Mouse (Mus musculus): ENCODE data around the gene Il20ra. TPM values are rescaled to one million over a fixed set of nuclear protein-coding genes. Genes with fewer than 3 reads are reported as not detected.

Il20ra gene
- 0.20 and 0.24 TPM in 2 replicates for polyA plus RNA-seq (2014; fragmentation: Nextera tagmentation; extraction: Ambion mirVana)

- Histone ChIP-seq H3K27me3 (replicated peaks; ENCODE audit: control insufficient read depth, insufficient read depth, low read length) (peaks cover 18% of the 10 kb centered on the region), H3K9me3 (ENCODE audit: control insufficient read depth, low read length) (no peaks in the 10 kb centered on the region), H3K9ac (ENCODE audit: low read length) (peak within 1 kb of the TSS; percentile 38), H3K4me2 (ENCODE audit: low read length) (peak within 1 kb of the TSS; percentile 94), H3K36me3 (ENCODE audit: control insufficient read depth, insufficient read depth, low read length) (no peaks in the 10 kb centered on the region), H3K27ac (ENCODE audit: low read depth) (no peak within 1 kb of the TSS), H3K4me1 (replicated peaks; ENCODE audit: control insufficient read depth, insufficient read depth, low read length) (no peaks in the 10 kb centered on the region), H3K4me3 (ENCODE audit: low read depth, low read length) (peak within 1 kb of the TSS; percentile 48)
- DNase-seq (ENCODE audit: low spot score) (peak; percentile 79), ATAC-seq (replicated peaks; ENCODE audit: low FRiP score, low TSS enrichment, low read depth) (peak; percentile 50; the same call in 1 of the 2 replicates)
- 1% methylated on average over 29 of the region's 29 CpGs for WGBS
Observed at GRCm38 (mm10) chr10:19712421-19712836, at the start of gene Il20ra. Gene Il20ra, plus strand, starts transcription at chr10:19712570.

GRCm38 (mm10) chr10:19668973-19669372 is 43.4 kb upstream of the Il20ra start:
- Histone ChIP-seq H3K27me3 (replicated peaks; ENCODE audit: control insufficient read depth, insufficient read depth, low read length) (no peaks in the 10 kb centered on the region), H3K9ac (ENCODE audit: low read length) (no peak overlapping the region), H3K4me3 (ENCODE audit: low read depth, low read length) (no peak overlapping the region), H3K4me1 (replicated peaks; ENCODE audit: control insufficient read depth, insufficient read depth, low read length) (no peaks in the 10 kb centered on the region), H3K27ac (ENCODE audit: low read depth) (no peak overlapping the region), H3K9me3 (ENCODE audit: control insufficient read depth, low read length) (no peaks in the 10 kb centered on the region), H3K4me2 (ENCODE audit: low read length) (no peak overlapping the region), H3K36me3 (ENCODE audit: control insufficient read depth, insufficient read depth, low read length) (no peaks in the 10 kb centered on the region)
- WGBS = 82% methylated on average over 5 of the region's 5 CpGs
- no peak for ATAC-seq (replicated peaks; ENCODE audit: low FRiP score, low TSS enrichment, low read depth)
- DNase-seq (ENCODE audit: low spot score) = no peak

DNA sequence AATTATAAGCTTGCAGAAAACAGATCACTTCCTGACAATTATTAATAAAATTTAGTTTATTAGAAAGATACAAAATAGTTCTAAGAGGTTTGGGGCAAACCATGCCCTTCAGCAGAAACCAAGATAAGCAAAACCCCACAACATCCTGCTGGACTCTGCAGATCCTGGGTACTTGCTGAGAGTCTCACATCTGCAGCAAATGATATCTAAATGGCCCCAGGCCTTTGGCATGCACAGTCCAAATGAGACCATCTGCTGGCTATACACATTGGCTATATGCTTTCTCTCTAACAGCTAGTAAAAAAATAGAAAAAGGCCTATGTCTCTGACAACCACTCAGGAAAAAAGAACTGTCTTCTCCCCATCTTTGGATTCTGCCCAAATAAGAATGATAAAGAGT is 40.4 kb upstream of the Il20ra start:
- no peaks in the 10 kb centered on the region for H3K9me3 ChIP-seq (ENCODE audit: control insufficient read depth, low read length)
- H3K27me3 ChIP-seq (replicated peaks; ENCODE audit: control insufficient read depth, insufficient read depth, low read length) = no peaks in the 10 kb centered on the region
- H3K4me3 ChIP-seq (ENCODE audit: low read depth, low read length) = no peak overlapping the region
- H3K4me2 ChIP-seq (ENCODE audit: low read length) = no peak overlapping the region
- H3K36me3 ChIP-seq (ENCODE audit: control insufficient read depth, insufficient read depth, low read length) = no peaks in the 10 kb centered on the region
- H3K4me1 ChIP-seq (replicated peaks; ENCODE audit: control insufficient read depth, insufficient read depth, low read length) = no peaks in the 10 kb centered on the region
- ATAC-seq (replicated peaks; ENCODE audit: low FRiP score, low TSS enrichment, low read depth) (no peak), DNase-seq (ENCODE audit: low spot score) (no peak)
- H3K9ac ChIP-seq (ENCODE audit: low read length) = no peak overlapping the region
- H3K27ac ChIP-seq (ENCODE audit: low read depth) = no peak overlapping the region

- Histone ChIP-seq H3K9ac (ENCODE audit: low read length) (no peak overlapping the region), H3K4me2 (ENCODE audit: low read length) (no peak overlapping the region), H3K36me3 (ENCODE audit: control insufficient read depth, insufficient read depth, low read length) (no peaks in the 10 kb centered on the region), H3K4me1 (replicated peaks; ENCODE audit: control insufficient read depth, insufficient read depth, low read length) (no peaks in the 10 kb centered on the region), H3K27me3 (replicated peaks; ENCODE audit: control insufficient read depth, insufficient read depth, low read length) (no peaks in the 10 kb centered on the region), H3K27ac (ENCODE audit: low read depth) (no peak overlapping the region), H3K9me3 (ENCODE audit: control insufficient read depth, low read length) (no peaks in the 10 kb centered on the region), H3K4me3 (ENCODE audit: low read depth, low read length) (no peak overlapping the region)
- DNase-seq (ENCODE audit: low spot score) (no peak), ATAC-seq (replicated peaks; ENCODE audit: low FRiP score, low TSS enrichment, low read depth) (no peak)
- 88% methylated on average over 1 of the region's 1 CpGs for WGBS
Observed at GRCm38 (mm10) chr10:19673146-19673545, 39.2 kb upstream of the Il20ra start.

- ATAC-seq (replicated peaks; ENCODE audit: low FRiP score, low TSS enrichment, low read depth) = no peak
- WGBS = 82% methylated on average over 3 of the region's 3 CpGs
- peaks cover 5% of the 10 kb centered on the region; the same call in 1 of the 2 replicates for H3K9me3 ChIP-seq (ENCODE audit: control insufficient read depth, low read length)
- H3K27ac ChIP-seq (ENCODE audit: low read depth) = no peak overlapping the region
- no peak overlapping the region for H3K4me3 ChIP-seq (ENCODE audit: low read depth, low read length)
- H3K27me3 ChIP-seq (replicated peaks; ENCODE audit: control insufficient read depth, insufficient read depth, low read length) = no peaks in the 10 kb centered on the region
- no peak overlapping the region for H3K9ac ChIP-seq (ENCODE audit: low read length)
- DNase-seq (ENCODE audit: low spot score) = no peak
- H3K4me2 ChIP-seq (ENCODE audit: low read length) = no peak overlapping the region
- no peaks in the 10 kb centered on the region for H3K4me1 ChIP-seq (replicated peaks; ENCODE audit: control insufficient read depth, insufficient read depth, low read length)
- no peaks in the 10 kb centered on the region for H3K36me3 ChIP-seq (ENCODE audit: control insufficient read depth, insufficient read depth, low read length)
Observed at GRCm38 (mm10) chr10:19687686-19688085, 24.7 kb upstream of the Il20ra start.

GRCm38 (mm10) chr10:19691287-19691686 is 21.1 kb upstream of the Il20ra start:
- H3K36me3 ChIP-seq (ENCODE audit: control insufficient read depth, insufficient read depth, low read length) = no peaks in the 10 kb centered on the region
- no peak overlapping the region for H3K27ac ChIP-seq (ENCODE audit: low read depth)
- H3K4me2 ChIP-seq (ENCODE audit: low read length) = no peak overlapping the region
- ATAC-seq (replicated peaks; ENCODE audit: low FRiP score, low TSS enrichment, low read depth) (no peak), DNase-seq (ENCODE audit: low spot score) (no peak)
- no peak overlapping the region for H3K9ac ChIP-seq (ENCODE audit: low read length)
- H3K4me1 ChIP-seq (replicated peaks; ENCODE audit: control insufficient read depth, insufficient read depth, low read length) = no peaks in the 10 kb centered on the region
- H3K4me3 ChIP-seq (ENCODE audit: low read depth, low read length) = no peak overlapping the region
- no peaks in the 10 kb centered on the region for H3K9me3 ChIP-seq (ENCODE audit: control insufficient read depth, low read length)
- no peaks in the 10 kb centered on the region for H3K27me3 ChIP-seq (replicated peaks; ENCODE audit: control insufficient read depth, insufficient read depth, low read length)
- WGBS = 62% methylated on average over 3 of the region's 3 CpGs

- H3K27ac ChIP-seq (ENCODE audit: low read depth) = no peak overlapping the region
- no peak for ATAC-seq (replicated peaks; ENCODE audit: low FRiP score, low TSS enrichment, low read depth)
- H3K9me3 ChIP-seq (ENCODE audit: control insufficient read depth, low read length) = no peaks in the 10 kb centered on the region
- H3K4me1 ChIP-seq (replicated peaks; ENCODE audit: control insufficient read depth, insufficient read depth, low read length) = no peaks in the 10 kb centered on the region
- no peak for DNase-seq (ENCODE audit: low spot score)
- H3K4me3 ChIP-seq (ENCODE audit: low read depth, low read length) = no peak overlapping the region
- no peak overlapping the region for H3K9ac ChIP-seq (ENCODE audit: low read length)
- no peaks in the 10 kb centered on the region for H3K36me3 ChIP-seq (ENCODE audit: control insufficient read depth, insufficient read depth, low read length)
- WGBS = 45% methylated on average over 13 of the region's 13 CpGs
- no peaks in the 10 kb centered on the region for H3K27me3 ChIP-seq (replicated peaks; ENCODE audit: control insufficient read depth, insufficient read depth, low read length)
- no peak overlapping the region for H3K4me2 ChIP-seq (ENCODE audit: low read length)
Observed at GRCm38 (mm10) chr10:19691771-19692170, 20.6 kb upstream of the Il20ra start.

- Histone ChIP-seq H3K27ac (ENCODE audit: low read depth) (no peak overlapping the region), H3K4me3 (ENCODE audit: low read depth, low read length) (no peak overlapping the region), H3K36me3 (ENCODE audit: control insufficient read depth, insufficient read depth, low read length) (no peaks in the 10 kb centered on the region), H3K4me1 (replicated peaks; ENCODE audit: control insufficient read depth, insufficient read depth, low read length) (no peaks in the 10 kb centered on the region), H3K9ac (ENCODE audit: low read length) (no peak overlapping the region), H3K4me2 (ENCODE audit: low read length) (no peak overlapping the region), H3K9me3 (ENCODE audit: control insufficient read depth, low read length) (no peaks in the 10 kb centered on the region), H3K27me3 (replicated peaks; ENCODE audit: control insufficient read depth, insufficient read depth, low read length) (no peaks in the 10 kb centered on the region)
- DNase-seq (ENCODE audit: low spot score) (no peak), ATAC-seq (replicated peaks; ENCODE audit: low FRiP score, low TSS enrichment, low read depth) (no peak)
- WGBS = 90% methylated on average over 7 of the region's 7 CpGs
Observed at GRCm38 (mm10) chr10:19692332-19692731, 20.0 kb upstream of the Il20ra start.

GRCm38 (mm10) chr10:19692988-19693387 is 19.4 kb upstream of the Il20ra start:
- Histone ChIP-seq H3K4me1 (replicated peaks; ENCODE audit: control insufficient read depth, insufficient read depth, low read length) (no peaks in the 10 kb centered on the region), H3K4me2 (ENCODE audit: low read length) (no peak overlapping the region), H3K27ac (ENCODE audit: low read depth) (no peak overlapping the region), H3K9ac (ENCODE audit: low read length) (no peak overlapping the region), H3K36me3 (ENCODE audit: control insufficient read depth, insufficient read depth, low read length) (no peaks in the 10 kb centered on the region), H3K27me3 (replicated peaks; ENCODE audit: control insufficient read depth, insufficient read depth, low read length) (no peaks in the 10 kb centered on the region), H3K4me3 (ENCODE audit: low read depth, low read length) (no peak overlapping the region), H3K9me3 (ENCODE audit: control insufficient read depth, low read length) (no peaks in the 10 kb centered on the region)
- 55% methylated on average over 8 of the region's 8 CpGs for WGBS
- peak; percentile 60; the same call in 1 of the 2 replicates for ATAC-seq (replicated peaks; ENCODE audit: low FRiP score, low TSS enrichment, low read depth)
- peak; percentile 63 for DNase-seq (ENCODE audit: low spot score)

Measured in intestine, embryonic 14.5 days (tissue).